Mouse (Mus musculus) stomach, postnatal 0 days (tissue): ENCODE measurements around the gene Mettl23. TPM values are rescaled to one million over a fixed set of nuclear protein-coding genes. Genes with fewer than 3 reads are reported as not detected.

ENCODE experiments used
- ATAC-seq: fragments of 200-750 bp; cut with Nextera tagmentation; 2 replicates; pipeline ENCODE4 v1.8.0; 2017; ENCODE audit not compliant: low FRiP score, low TSS enrichment
- DNase-seq: peaks from one replicate; pipeline ENCODE4 v3.0.0-alpha.2; 2016; ENCODE audit warnings: low spot score
- H3K27ac ChIP-seq: fragments of 300-500 bp; sonication (generic); replicated peaks from 2 replicates; pipeline ENCODE4 v1.5.1; 2014; ENCODE audit warnings: mild to moderate bottlenecking, control low read depth
- H3K27me3 ChIP-seq: fragments of 300-500 bp; sonication (generic); 2 replicates; pipeline ENCODE4 v1.6.1; 2014; ENCODE audit warnings: low read length; ENCODE audit not compliant: control insufficient read depth, insufficient read depth
- H3K36me3 ChIP-seq: fragments of 300-500 bp; sonication (generic); 2 replicates; pipeline ENCODE4 v1.6.1; 2014; ENCODE audit warnings: low read length, mixed read lengths; ENCODE audit not compliant: control insufficient read depth, insufficient read depth
- H3K4me1 ChIP-seq: fragments of 300-500 bp; sonication (generic); replicated peaks from 2 replicates; pipeline ENCODE4 v1.6.1; 2014; ENCODE audit warnings: antibody characterized with exemption; ENCODE audit not compliant: control insufficient read depth, insufficient read depth
- H3K4me2 ChIP-seq: fragments of 300-500 bp; sonication (generic); replicated peaks from 2 replicates; pipeline ENCODE4 v1.6.1; 2014; ENCODE audit warnings: low read depth, mild to moderate bottlenecking, control low read depth, moderate library complexity
- H3K4me3 ChIP-seq: fragments of 300-500 bp; sonication (generic); 2 replicates; pipeline ENCODE4 v1.5.1; 2014; ENCODE audit warnings: low read depth, low read length, control low read depth
- H3K9ac ChIP-seq: fragments of 300-500 bp; sonication (generic); 2 replicates; pipeline ENCODE4 v1.6.1; 2014; ENCODE audit warnings: mild to moderate bottlenecking, low read length, control low read depth, mixed read lengths
- H3K9me3 ChIP-seq: fragments of 300-500 bp; sonication (generic); 2 replicates; pipeline ENCODE4 v1.6.1; 2016; ENCODE audit warnings: low read length; ENCODE audit not compliant: control insufficient read depth
- CTCF ChIP-seq: IDR thresholded peaks from 2 replicates; pipeline ENCODE4 v1.5.1; 2016; ENCODE audit warnings: antibody characterized with exemption, low read depth, mild to moderate bottlenecking, moderate library complexity
- EP300 ChIP-seq: optimal IDR thresholded peaks from 2 replicates; pipeline ENCODE3; 2016; ENCODE audit warnings: antibody characterized with exemption
- WGBS: fragments of 180-500 bp; shearing (Covaris S2); extraction: QIAGEN DNeasy Blood & Tissue Kit; methylation state at CpG from one replicate; pipeline ENCODE4 v1.1.7; 2014; 5-methylcytosine and 5-hydroxymethylcytosine counted together
- polyA plus RNA-seq: library from polyadenylated mRNA; unstranded; fragments of >200 nt; fragmentation: Nextera tagmentation; extraction: Ambion mirVana; gene quantifications from 2 replicates; pipeline ENCODE4 v1.2.1, GENCODE M21; 2015

Gene Mettl23
- polyA plus RNA-seq, 1 experiment from 2014 or later = 40.6 TPM

DNA sequence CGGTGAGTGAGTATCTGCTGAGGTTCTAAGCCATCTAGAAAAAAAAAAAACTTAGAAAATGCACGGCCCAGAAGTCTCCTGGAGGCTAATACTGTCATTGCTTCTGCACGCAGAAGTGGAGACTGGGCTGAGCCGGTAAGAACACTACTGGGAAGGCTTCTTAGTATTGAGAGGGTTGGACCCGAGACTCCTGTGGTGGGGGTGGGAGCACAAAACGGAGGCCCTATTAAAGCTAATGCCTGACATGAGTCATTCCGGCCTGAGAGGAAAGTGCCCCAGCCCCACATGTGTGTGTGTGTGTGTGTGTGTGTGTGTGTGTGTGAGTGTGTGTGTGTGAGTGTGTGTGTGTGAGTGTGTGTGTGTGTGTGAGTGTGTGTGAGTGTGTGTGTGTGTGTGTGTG lies 36.0 kb upstream of the Mettl23 start:
- Histone ChIP-seq H3K27me3 (no peaks in the 10 kb centered on the region), H3K4me3 (no peak overlapping the region), H3K4me2 (no peak overlapping the region), H3K9ac (no peak overlapping the region), H3K36me3 (no peaks in the 10 kb centered on the region), H3K27ac (no peak overlapping the region), H3K9me3 (no peaks in the 10 kb centered on the region), H3K4me1 (no peaks in the 10 kb centered on the region)
- ATAC-seq = no peak
- TF ChIP-seq EP300 (no peak), CTCF (peak; percentile 19; the same call in 1 of the 2 replicates)
- no peak for DNase-seq
- WGBS = 42% methylated on average over 7 of the region's 7 CpGs

DNA sequence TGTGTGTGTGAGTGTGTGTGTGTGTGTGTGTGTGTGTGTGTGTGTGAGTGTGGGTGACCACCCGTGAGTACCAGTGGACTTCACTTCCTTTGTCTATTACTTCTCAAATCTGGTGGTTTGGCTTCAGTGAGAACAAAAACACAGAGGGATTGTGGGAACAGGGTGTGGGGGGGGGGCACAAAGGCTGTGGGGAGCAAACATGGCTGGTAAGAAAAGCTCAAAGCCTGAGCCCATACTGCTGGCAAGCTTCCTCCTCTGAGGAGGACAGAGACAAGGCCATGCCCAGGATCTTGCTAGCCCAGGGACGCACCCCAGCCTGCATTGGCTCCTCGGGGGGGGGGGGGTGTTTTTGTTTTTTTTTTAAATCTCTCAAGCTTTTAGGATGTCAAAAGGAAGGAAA lies 35.6 kb upstream of the Mettl23 start:
- Histone ChIP-seq H3K36me3 (no peaks in the 10 kb centered on the region), H3K4me2 (no peak overlapping the region), H3K27ac (peak overlapping the region; percentile 64), H3K9me3 (no peaks in the 10 kb centered on the region), H3K4me1 (peaks cover 2% of the 10 kb centered on the region; the same call in 1 of the 2 replicates), H3K4me3 (no peak overlapping the region), H3K9ac (no peak overlapping the region), H3K27me3 (no peaks in the 10 kb centered on the region)
- no peak for ATAC-seq
- no peak for TF ChIP-seq EP300
- TF ChIP-seq CTCF = no peak
- DNase-seq = no peak
- 59% methylated on average over 3 of the region's 3 CpGs for WGBS

GRCm38 (mm10) chr11:116807938-116808606 lies 35.0 kb upstream of the Mettl23 start:
- peak overlapping the region; percentile 64 for H3K27ac ChIP-seq
- 17% methylated on average over 7 of the region's 7 CpGs for WGBS
- ATAC-seq (peak; percentile 76), DNase-seq (peak; percentile 87)
- no peaks in the 10 kb centered on the region for H3K9me3 ChIP-seq
- TF ChIP-seq CTCF (peak; percentile 94), EP300 (no peak)
- H3K9ac ChIP-seq = no peak overlapping the region
- H3K4me3 ChIP-seq = no peak overlapping the region
- peaks cover 4% of the 10 kb centered on the region; the same call in 1 of the 2 replicates for H3K4me1 ChIP-seq
- no peak overlapping the region for H3K4me2 ChIP-seq
- no peaks in the 10 kb centered on the region for H3K36me3 ChIP-seq
- H3K27me3 ChIP-seq = no peaks in the 10 kb centered on the region

DNA sequence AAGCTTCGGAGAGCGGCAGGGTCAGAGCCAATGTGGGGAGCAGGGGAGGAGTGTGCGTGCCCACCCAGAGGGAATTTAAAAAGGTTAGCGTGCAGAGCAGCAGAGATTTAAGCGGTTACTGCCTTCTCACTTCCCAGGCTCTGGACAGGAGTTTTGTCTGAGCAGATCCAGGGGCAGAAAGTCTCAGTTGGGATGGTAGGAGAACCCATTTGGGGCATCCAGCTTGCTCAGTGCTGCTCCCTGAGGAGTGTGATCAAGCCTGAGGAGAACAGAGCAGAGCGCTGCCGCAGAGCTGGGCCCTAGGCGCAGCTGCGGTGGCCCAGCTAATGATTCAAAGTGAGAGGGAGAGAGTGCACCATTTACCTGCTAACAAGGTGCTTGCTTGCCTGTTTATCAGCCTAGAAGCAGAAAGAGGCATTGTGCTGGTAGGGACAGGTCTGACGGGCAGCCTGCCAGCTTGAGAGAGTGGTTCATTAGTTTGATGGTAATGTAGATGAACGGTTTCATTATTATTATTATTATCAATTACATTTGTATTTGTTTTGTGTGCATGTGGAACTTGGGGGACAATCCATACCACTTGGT lies 34.2 kb upstream of the Mettl23 start:
- Histone ChIP-seq H3K27ac (no peak overlapping the region), H3K4me3 (no peak overlapping the region), H3K27me3 (no peaks in the 10 kb centered on the region), H3K4me1 (peaks cover 8% of the 10 kb centered on the region), H3K9me3 (no peaks in the 10 kb centered on the region), H3K36me3 (no peaks in the 10 kb centered on the region), H3K4me2 (no peak overlapping the region), H3K9ac (no peak overlapping the region)
- DNase-seq = no peak
- WGBS = 78% methylated on average over 11 of the region's 11 CpGs
- TF ChIP-seq EP300 = no peak
- no peak for TF ChIP-seq CTCF
- no peak for ATAC-seq

- no peak for ATAC-seq
- no peak for DNase-seq
- H3K4me1 ChIP-seq = peaks cover 8% of the 10 kb centered on the region
- H3K27me3 ChIP-seq = no peaks in the 10 kb centered on the region
- no peak overlapping the region for H3K4me2 ChIP-seq
- 76% methylated on average over 8 of the region's 8 CpGs for WGBS
- H3K9me3 ChIP-seq = no peaks in the 10 kb centered on the region
- TF ChIP-seq EP300 (no peak), CTCF (no peak)
- H3K9ac ChIP-seq = no peak overlapping the region
- no peaks in the 10 kb centered on the region for H3K36me3 ChIP-seq
- H3K4me3 ChIP-seq = no peak overlapping the region
- H3K27ac ChIP-seq = no peak overlapping the region
Measured at GRCm38 (mm10) chr11:116809520-116809919, 33.6 kb upstream of the Mettl23 start.

- H3K9me3 ChIP-seq = no peaks in the 10 kb centered on the region
- no peak overlapping the region for H3K9ac ChIP-seq
- WGBS = 81% methylated on average over 11 of the region's 11 CpGs
- H3K4me2 ChIP-seq = no peak overlapping the region
- no peaks in the 10 kb centered on the region for H3K36me3 ChIP-seq
- TF ChIP-seq CTCF (no peak), EP300 (no peak)
- H3K27me3 ChIP-seq = no peaks in the 10 kb centered on the region
- H3K27ac ChIP-seq = no peak overlapping the region
- ATAC-seq (no peak), DNase-seq (no peak)
- H3K4me3 ChIP-seq = no peak overlapping the region
- H3K4me1 ChIP-seq = peaks cover 12% of the 10 kb centered on the region
Measured at GRCm38 (mm10) chr11:116810528-116810927, 32.5 kb upstream of the Mettl23 start.
